ENCODE assay signal across 8 mouse cellular contexts in genomic region chr9:96259753-96260520, GRCm38 (mm10).
DNase-seq lines count a peak whose midpoint lies in the region; ATAC-seq lines count a peak whose summit lies in the region.

No protein-coding gene starts in this region.

- WGBS in midbrain, embryonic 11.5 days: under 1% methylated on average over 10 of the region's 10 CpGs
- 7% methylated on average over 10 of the region's 10 CpGs for WGBS in stomach, embryonic 15.5 days

- peak overlapping the region; percentile 36 for H3K4me3 ChIP-seq in midbrain, embryonic 11.5 days (ENCODE audit: low read depth, low read length)
- H3K4me3 ChIP-seq in stomach, embryonic 15.5 days (replicated peaks): peak overlapping the region; percentile 39

- H3K27ac ChIP-seq in midbrain, embryonic 11.5 days (ENCODE audit: low read depth, low read length): peak overlapping the region; percentile 45; the same call in 1 of the 2 replicates
- no peak overlapping the region for H3K27ac ChIP-seq in stomach, embryonic 15.5 days

- peak; percentile 83 for ATAC-seq in midbrain, embryonic 11.5 days (ENCODE audit: low FRiP score)
- no peak for ATAC-seq in stomach, embryonic 15.5 days (ENCODE audit: insufficient read depth, low FRiP score, low read depth)

- peaks cover 4% of the 10 kb centered on the region; the same call in 1 of the 2 replicates for H3K4me1 ChIP-seq in midbrain, embryonic 11.5 days (ENCODE audit: control insufficient read depth, insufficient read depth, low read length)
- no peaks in the 10 kb centered on the region for H3K4me1 ChIP-seq in stomach, embryonic 15.5 days

- no peaks in the 10 kb centered on the region for H3K36me3 ChIP-seq in midbrain, embryonic 11.5 days (ENCODE audit: control insufficient read depth, insufficient read depth, low read length)
- H3K36me3 ChIP-seq in stomach, embryonic 15.5 days: no peaks in the 10 kb centered on the region

- H3K9ac ChIP-seq in midbrain, embryonic 11.5 days (ENCODE audit: low read length): peak overlapping the region; percentile 37; the same call in 1 of the 2 replicates
- H3K9ac ChIP-seq in stomach, embryonic 15.5 days: no peak overlapping the region

- intact Hi-C loops in heart, postnatal 10 days (cut with DNase I): no loop called here

- peak; percentile 43 for DNase-seq in spleen, adult 12 weeks (ENCODE audit: low spot score)
- no peak for DNase-seq in spleen, adult 18-20 months
- peak; percentile 70 for DNase-seq in embryo, embryonic 10 days (ENCODE audit: low spot score)
- DNase-seq in heart, postnatal 10 days: peak; percentile 9 to 29
- peak; percentile 9 to 34 for DNase-seq in layer of hippocampus, postnatal 14 days (ENCODE audit: low spot score in 2 of 2)
- peak; percentile 94 for DNase-seq in midbrain, embryonic 11.5 days (ENCODE audit: low spot score, missing footprints)
- no peak for DNase-seq in gastrocnemius, adult 8-10 months (ENCODE audit: low spot score in 2 of 2)

- H3K27me3 ChIP-seq in midbrain, embryonic 11.5 days (ENCODE audit: control insufficient read depth, insufficient read depth, low read length): no peaks in the 10 kb centered on the region
- H3K27me3 ChIP-seq in stomach, embryonic 15.5 days (replicated peaks): no peaks in the 10 kb centered on the region

- no peaks in the 10 kb centered on the region for H3K9me3 ChIP-seq in midbrain, embryonic 11.5 days (ENCODE audit: control insufficient read depth, low read length)
- no peaks in the 10 kb centered on the region for H3K9me3 ChIP-seq in stomach, embryonic 15.5 days

- peak overlapping the region; percentile 39 for H3K4me2 ChIP-seq in midbrain, embryonic 11.5 days
- peak overlapping the region; percentile 57 for H3K4me2 ChIP-seq in stomach, embryonic 15.5 days

Comparison
In these comparisons a context has a peak if more than half of its experiments do, and no peak if none do; other contexts are left out.
1. DNase-seq: peak in spleen, adult 12 weeks (single experiment), embryo, embryonic 10 days (single experiment), heart, postnatal 10 days (2 of 2), layer of hippocampus, postnatal 14 days (2 of 2) and midbrain, embryonic 11.5 days (single experiment); none in spleen, adult 18-20 months (0 of 2) and gastrocnemius, adult 8-10 months (0 of 2).